Mouse (Mus musculus) heart, postnatal 10 days (tissue): ENCODE data around the gene Cbln1. TPM values are rescaled to one million over a fixed set of nuclear protein-coding genes. Genes with fewer than 3 reads are reported as not detected.

ENCODE experiments used
- total RNA-seq, 2 experiments: library from RNA; stranded (reverse); gene quantifications; 2 replicates each; pipeline ENCODE4 v1.2.3; 2021

Cbln1 gene
- total RNA-seq, 2 experiments from 2014 or later, result 0.15 to 0.19 TPM

Other genes starting within 250 kb of the Cbln1 start
- not detected for gene 4933402J07Rik, start 91.2 kb upstream of the Cbln1 start, total RNA-seq